Mouse (Mus musculus): Measurements from ENCODE around the gene Spata31d1d. TPM values are rescaled to one million over a fixed set of nuclear protein-coding genes. Genes with fewer than 3 reads are reported as not detected.

Gene Spata31d1d
- polyA plus RNA-seq, 1 experiment from 2014 or later = not detected

DNA sequence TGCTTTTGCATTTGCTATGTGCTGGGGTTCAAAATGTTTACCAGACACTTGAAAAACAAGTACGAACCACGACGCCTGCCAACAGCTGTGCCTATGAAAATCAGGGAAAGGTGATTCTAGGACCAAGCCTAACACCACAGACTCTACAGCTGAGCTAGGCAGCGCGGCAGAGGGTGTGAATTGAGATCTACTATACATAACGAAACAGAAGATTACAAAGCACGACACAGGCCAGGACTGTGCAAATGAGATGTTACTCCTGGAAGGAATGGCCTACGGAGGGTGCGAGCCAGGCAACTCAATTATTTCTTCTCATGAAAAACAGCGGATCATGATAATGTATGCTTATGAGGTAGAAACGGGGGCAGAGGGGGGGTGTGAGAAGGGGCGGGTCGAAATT, 37.0 kb upstream of the Spata31d1d start:
- Histone ChIP-seq H3K4me2 (ENCODE audit: low read depth, low read length, severe bottlenecking) (peak overlapping the region; percentile 76), H3K9ac (ENCODE audit: low read length) (peak overlapping the region; percentile 67), H3K27ac (ENCODE audit: low read depth, low read length) (no peak overlapping the region), H3K27me3 (ENCODE audit: control insufficient read depth, insufficient read depth, low read length) (no peaks in the 10 kb centered on the region), H3K4me1 (replicated peaks; ENCODE audit: control insufficient read depth, insufficient read depth, low read length) (peaks cover 8% of the 10 kb centered on the region; the same call in 1 of the 2 replicates), H3K4me3 (ENCODE audit: low read depth, low read length) (peak overlapping the region; percentile 85), H3K36me3 (ENCODE audit: control insufficient read depth, insufficient read depth, low read length) (no peaks in the 10 kb centered on the region), H3K9me3 (ENCODE audit: control insufficient read depth, low read length) (no peaks in the 10 kb centered on the region)
- DNase-seq (ENCODE audit: low spot score) (no peak), ATAC-seq (replicated peaks; ENCODE audit: low FRiP score) (no peak)
- 52% methylated on average over 13 of the region's 13 CpGs for whole genome bisulfite sequencing

DNA sequence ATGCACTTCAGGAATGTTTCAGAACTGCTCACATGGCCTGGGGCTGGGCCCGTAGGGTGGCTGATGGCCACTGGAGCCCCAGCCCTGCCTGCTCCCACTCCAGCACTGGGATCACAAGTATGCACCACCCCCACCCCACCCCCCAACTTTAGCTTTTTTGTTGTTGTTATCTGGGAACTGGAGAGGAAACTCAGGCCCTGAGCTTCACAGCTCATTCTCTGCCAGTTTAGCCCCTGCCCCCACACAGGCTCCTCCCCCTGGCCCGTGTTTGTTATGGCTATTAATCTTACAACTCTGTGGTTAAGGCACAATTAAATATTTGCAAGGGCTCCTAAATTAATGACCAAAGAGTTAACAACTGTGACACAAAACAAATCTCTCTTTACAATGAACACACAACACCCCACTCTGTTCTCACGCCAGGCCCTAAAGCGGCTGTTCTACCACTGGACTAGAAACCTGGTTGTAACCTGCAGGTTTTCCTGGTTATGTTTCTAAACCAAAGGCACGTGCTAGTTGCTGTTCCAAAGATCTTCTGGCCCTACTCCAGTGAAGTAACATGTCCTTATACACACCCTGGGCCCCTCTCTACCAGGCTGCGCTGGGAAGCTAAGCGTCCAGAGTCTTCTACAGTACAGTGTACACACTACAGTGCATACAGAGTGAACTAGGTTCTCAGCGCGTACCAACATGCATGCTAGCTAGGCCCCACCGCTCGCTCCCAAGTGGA, 35.4 kb upstream of the Spata31d1d start:
- no peaks in the 10 kb centered on the region for H3K9me3 ChIP-seq (ENCODE audit: control insufficient read depth, low read length)
- H3K27me3 ChIP-seq (ENCODE audit: control insufficient read depth, insufficient read depth, low read length) = no peaks in the 10 kb centered on the region
- no peaks in the 10 kb centered on the region; the same call in 1 of the 2 replicates for H3K36me3 ChIP-seq (ENCODE audit: control insufficient read depth, insufficient read depth, low read length)
- H3K9ac ChIP-seq (ENCODE audit: low read length) = no peak overlapping the region
- H3K4me2 ChIP-seq (ENCODE audit: low read depth, low read length, severe bottlenecking) = no peak overlapping the region
- H3K4me1 ChIP-seq (replicated peaks; ENCODE audit: control insufficient read depth, insufficient read depth, low read length) = peaks cover 8% of the 10 kb centered on the region; the same call in 1 of the 2 replicates
- no peak overlapping the region for H3K27ac ChIP-seq (ENCODE audit: low read depth, low read length)
- ATAC-seq (replicated peaks; ENCODE audit: low FRiP score) = no peak
- no peak for DNase-seq (ENCODE audit: low spot score)
- 83% methylated on average over 11 of the region's 11 CpGs for WGBS
- no peak overlapping the region for H3K4me3 ChIP-seq (ENCODE audit: low read depth, low read length)

DNA sequence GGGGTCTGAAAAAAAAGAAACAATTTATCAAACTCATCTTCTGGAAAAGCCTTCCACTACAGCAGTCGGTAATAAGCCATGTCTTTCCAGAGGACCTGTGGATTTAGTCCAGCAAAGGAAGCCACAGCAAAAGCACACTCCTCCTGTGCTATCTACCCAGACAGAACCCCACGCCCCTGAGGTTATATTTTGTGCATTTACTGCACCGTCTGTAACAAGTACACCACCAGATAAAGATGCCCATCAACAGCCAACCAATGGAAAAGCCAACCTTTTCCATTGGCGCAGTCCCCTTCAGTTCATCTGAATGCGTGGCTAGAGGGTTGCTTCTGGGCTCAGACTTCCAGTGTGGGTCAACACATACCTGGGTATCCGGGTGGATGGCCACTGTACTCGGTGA, 31.2 kb upstream of the Spata31d1d start:
- Histone ChIP-seq H3K9me3 (ENCODE audit: control insufficient read depth, low read length) (no peaks in the 10 kb centered on the region), H3K4me3 (ENCODE audit: low read depth, low read length) (no peak overlapping the region), H3K27me3 (ENCODE audit: control insufficient read depth, insufficient read depth, low read length) (no peaks in the 10 kb centered on the region), H3K9ac (ENCODE audit: low read length) (no peak overlapping the region), H3K36me3 (ENCODE audit: control insufficient read depth, insufficient read depth, low read length) (peaks cover 2% of the 10 kb centered on the region; the same call in 1 of the 2 replicates), H3K4me2 (ENCODE audit: low read depth, low read length, severe bottlenecking) (no peak overlapping the region), H3K27ac (ENCODE audit: low read depth, low read length) (no peak overlapping the region), H3K4me1 (replicated peaks; ENCODE audit: control insufficient read depth, insufficient read depth, low read length) (peaks cover 2% of the 10 kb centered on the region; the same call in 1 of the 2 replicates)
- WGBS = 94% methylated on average over 7 of the region's 7 CpGs
- DNase-seq (ENCODE audit: low spot score) (no peak), ATAC-seq (replicated peaks; ENCODE audit: low FRiP score) (no peak)

DNA sequence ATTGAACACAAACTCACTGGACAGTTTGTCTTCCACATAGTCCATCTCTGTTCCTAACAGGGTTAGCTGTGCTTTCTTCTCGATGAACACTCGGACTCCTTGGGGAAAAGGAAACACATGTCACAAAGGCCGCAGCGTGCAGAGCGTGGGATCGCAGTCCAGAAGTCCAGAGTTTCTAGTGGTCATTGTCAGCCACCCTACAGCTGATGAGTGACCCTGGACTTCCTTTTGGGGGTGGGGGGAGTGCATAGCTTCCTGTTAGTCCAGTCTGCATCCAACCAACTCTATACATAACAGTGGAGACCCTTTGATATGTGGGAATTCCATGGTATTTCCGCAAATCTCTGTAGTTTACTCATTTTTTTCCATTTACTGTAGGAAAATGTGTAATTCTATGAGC, 25.4 kb upstream of the Spata31d1d start:
- ATAC-seq (replicated peaks; ENCODE audit: low FRiP score) (no peak), DNase-seq (ENCODE audit: low spot score) (no peak)
- no peaks in the 10 kb centered on the region for H3K4me1 ChIP-seq (replicated peaks; ENCODE audit: control insufficient read depth, insufficient read depth, low read length)
- WGBS = 95% methylated on average over 7 of the region's 7 CpGs
- H3K27ac ChIP-seq (ENCODE audit: low read depth, low read length) = no peak overlapping the region
- H3K36me3 ChIP-seq (ENCODE audit: control insufficient read depth, insufficient read depth, low read length) = peaks cover 7% of the 10 kb centered on the region; the same call in 1 of the 2 replicates
- H3K9me3 ChIP-seq (ENCODE audit: control insufficient read depth, low read length) = no peaks in the 10 kb centered on the region
- H3K27me3 ChIP-seq (ENCODE audit: control insufficient read depth, insufficient read depth, low read length) = no peaks in the 10 kb centered on the region
- H3K4me3 ChIP-seq (ENCODE audit: low read depth, low read length) = no peak overlapping the region
- H3K4me2 ChIP-seq (ENCODE audit: low read depth, low read length, severe bottlenecking) = no peak overlapping the region
- H3K9ac ChIP-seq (ENCODE audit: low read length) = no peak overlapping the region

DNA sequence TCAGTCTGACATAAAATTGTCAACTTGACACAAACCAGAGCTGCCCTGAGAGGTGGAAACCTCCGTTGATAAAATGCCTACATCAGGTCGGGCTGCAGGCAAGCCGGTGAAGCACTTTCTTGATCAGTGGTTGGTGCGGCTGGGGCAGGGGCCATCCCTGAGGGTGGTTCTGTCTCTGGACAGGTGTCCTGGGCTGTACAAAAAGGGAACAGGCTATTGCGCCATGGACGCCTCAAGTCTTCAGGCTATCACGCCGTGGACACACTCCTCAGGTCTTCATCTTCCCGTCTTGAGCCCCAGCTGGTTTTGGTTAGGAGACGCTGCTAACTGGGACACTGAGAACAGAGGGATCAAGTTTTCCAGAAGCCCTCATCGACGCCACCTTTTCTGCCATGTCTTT, 18.8 kb upstream of the Spata31d1d start:
- no peak overlapping the region for H3K9ac ChIP-seq (ENCODE audit: low read length)
- DNase-seq (ENCODE audit: low spot score) (no peak), ATAC-seq (replicated peaks; ENCODE audit: low FRiP score) (no peak)
- H3K27me3 ChIP-seq (ENCODE audit: control insufficient read depth, insufficient read depth, low read length) = no peaks in the 10 kb centered on the region
- 80% methylated on average over 12 of the region's 12 CpGs for WGBS
- H3K4me3 ChIP-seq (ENCODE audit: low read depth, low read length) = no peak overlapping the region
- H3K27ac ChIP-seq (ENCODE audit: low read depth, low read length) = no peak overlapping the region
- H3K4me2 ChIP-seq (ENCODE audit: low read depth, low read length, severe bottlenecking) = no peak overlapping the region
- peaks cover 3% of the 10 kb centered on the region; the same call in 1 of the 2 replicates for H3K36me3 ChIP-seq (ENCODE audit: control insufficient read depth, insufficient read depth, low read length)
- H3K9me3 ChIP-seq (ENCODE audit: control insufficient read depth, low read length) = no peaks in the 10 kb centered on the region
- no peaks in the 10 kb centered on the region for H3K4me1 ChIP-seq (replicated peaks; ENCODE audit: control insufficient read depth, insufficient read depth, low read length)

DNA sequence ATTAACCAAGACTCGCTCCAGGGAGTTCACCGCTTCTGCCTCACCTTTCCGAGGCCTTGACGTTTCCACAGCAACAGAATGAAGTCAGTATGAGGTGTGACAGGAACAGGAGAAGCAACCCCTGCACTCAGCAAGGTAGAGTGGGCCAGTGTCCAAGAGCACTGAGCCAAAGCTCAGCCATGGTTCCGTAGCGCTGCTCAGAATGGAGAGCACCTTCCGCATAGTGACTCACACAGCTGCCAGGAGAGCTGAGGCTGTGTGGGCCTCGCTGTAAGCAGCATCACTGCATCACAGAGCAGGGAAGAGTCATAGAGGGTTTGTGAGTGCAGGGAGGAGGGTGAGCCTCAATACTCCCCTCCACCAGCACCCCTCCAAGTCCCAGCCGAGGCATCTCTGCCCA, 15.2 kb upstream of the Spata31d1d start, which contains the start of gene 1700014D04Rik:
1700014D04Rik (minus strand) TSS at position 42 of the 400 bp plus-strand sequence.
- Histone ChIP-seq H3K27ac (ENCODE audit: low read depth, low read length) (no peak within 1 kb of the TSS), H3K27me3 (ENCODE audit: control insufficient read depth, insufficient read depth, low read length) (no peaks in the 10 kb centered on the region), H3K4me2 (ENCODE audit: low read depth, low read length, severe bottlenecking) (no peak within 1 kb of the TSS), H3K36me3 (ENCODE audit: control insufficient read depth, insufficient read depth, low read length) (no peaks in the 10 kb centered on the region), H3K4me1 (replicated peaks; ENCODE audit: control insufficient read depth, insufficient read depth, low read length) (no peaks in the 10 kb centered on the region), H3K4me3 (ENCODE audit: low read depth, low read length) (no peak within 1 kb of the TSS), H3K9ac (ENCODE audit: low read length) (no peak within 1 kb of the TSS), H3K9me3 (ENCODE audit: control insufficient read depth, low read length) (no peaks in the 10 kb centered on the region)
- 81% methylated on average over 9 of the region's 9 CpGs for WGBS
- DNase-seq (ENCODE audit: low spot score) (no peak), ATAC-seq (replicated peaks; ENCODE audit: low FRiP score) (no peak)

DNA sequence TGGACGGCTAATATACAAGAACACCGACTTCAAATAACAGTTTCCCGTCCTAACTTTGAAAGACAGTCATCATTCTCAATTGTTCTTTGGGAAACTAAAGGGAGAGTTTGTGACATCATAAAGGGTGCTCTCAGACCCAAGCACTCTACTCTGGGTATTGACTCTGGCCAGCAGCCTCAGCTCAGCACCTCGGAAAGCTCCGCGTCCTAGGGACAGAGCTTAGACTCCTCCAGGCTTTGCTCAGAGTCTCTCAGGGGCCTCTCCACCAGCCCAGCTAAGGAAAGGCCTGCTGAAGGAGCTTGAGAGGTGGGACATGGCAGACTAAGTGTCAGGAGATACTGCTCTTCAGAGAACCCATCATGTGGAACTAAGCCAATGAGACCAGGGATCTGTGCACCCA, 14.6 kb upstream of the Spata31d1d start:
- Histone ChIP-seq H3K27ac (ENCODE audit: low read depth, low read length) (no peak overlapping the region), H3K36me3 (ENCODE audit: control insufficient read depth, insufficient read depth, low read length) (no peaks in the 10 kb centered on the region), H3K9me3 (ENCODE audit: control insufficient read depth, low read length) (no peaks in the 10 kb centered on the region), H3K4me1 (replicated peaks; ENCODE audit: control insufficient read depth, insufficient read depth, low read length) (no peaks in the 10 kb centered on the region), H3K9ac (ENCODE audit: low read length) (no peak overlapping the region), H3K27me3 (ENCODE audit: control insufficient read depth, insufficient read depth, low read length) (no peaks in the 10 kb centered on the region), H3K4me2 (ENCODE audit: low read depth, low read length, severe bottlenecking) (no peak overlapping the region), H3K4me3 (ENCODE audit: low read depth, low read length) (no peak overlapping the region)
- ATAC-seq (replicated peaks; ENCODE audit: low FRiP score) (no peak), DNase-seq (ENCODE audit: low spot score) (no peak)
- WGBS = 75% methylated on average over 6 of the region's 6 CpGs

DNA sequence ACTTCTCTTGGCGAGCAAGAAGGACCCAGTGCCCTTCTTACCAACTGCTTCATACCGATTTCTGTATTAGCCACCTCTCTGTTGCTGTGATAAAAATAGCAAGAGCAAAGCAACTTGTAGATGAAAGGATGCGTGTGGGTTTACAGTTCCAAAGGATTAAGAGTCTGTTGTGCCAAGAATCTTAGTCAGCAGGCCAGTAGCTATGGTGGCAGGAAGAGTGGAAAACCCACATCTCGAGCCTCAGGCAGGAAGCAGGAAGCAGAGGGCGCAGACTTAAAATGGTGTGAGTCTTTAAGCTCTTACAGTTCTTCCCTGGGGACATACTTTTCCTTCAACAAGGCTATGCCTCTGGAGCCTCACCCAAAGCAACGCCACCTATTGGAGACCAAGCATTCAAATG, 13.9 kb upstream of the Spata31d1d start:
- no peaks in the 10 kb centered on the region for H3K4me1 ChIP-seq (replicated peaks; ENCODE audit: control insufficient read depth, insufficient read depth, low read length)
- DNase-seq (ENCODE audit: low spot score) = no peak
- 86% methylated on average over 6 of the region's 6 CpGs for WGBS
- H3K4me3 ChIP-seq (ENCODE audit: low read depth, low read length) = no peak overlapping the region
- no peaks in the 10 kb centered on the region for H3K9me3 ChIP-seq (ENCODE audit: control insufficient read depth, low read length)
- H3K27ac ChIP-seq (ENCODE audit: low read depth, low read length) = no peak overlapping the region
- H3K4me2 ChIP-seq (ENCODE audit: low read depth, low read length, severe bottlenecking) = no peak overlapping the region
- H3K36me3 ChIP-seq (ENCODE audit: control insufficient read depth, insufficient read depth, low read length) = no peaks in the 10 kb centered on the region
- no peak overlapping the region for H3K9ac ChIP-seq (ENCODE audit: low read length)
- ATAC-seq (replicated peaks; ENCODE audit: low FRiP score) = no peak
- H3K27me3 ChIP-seq (ENCODE audit: control insufficient read depth, insufficient read depth, low read length) = no peaks in the 10 kb centered on the region

DNA sequence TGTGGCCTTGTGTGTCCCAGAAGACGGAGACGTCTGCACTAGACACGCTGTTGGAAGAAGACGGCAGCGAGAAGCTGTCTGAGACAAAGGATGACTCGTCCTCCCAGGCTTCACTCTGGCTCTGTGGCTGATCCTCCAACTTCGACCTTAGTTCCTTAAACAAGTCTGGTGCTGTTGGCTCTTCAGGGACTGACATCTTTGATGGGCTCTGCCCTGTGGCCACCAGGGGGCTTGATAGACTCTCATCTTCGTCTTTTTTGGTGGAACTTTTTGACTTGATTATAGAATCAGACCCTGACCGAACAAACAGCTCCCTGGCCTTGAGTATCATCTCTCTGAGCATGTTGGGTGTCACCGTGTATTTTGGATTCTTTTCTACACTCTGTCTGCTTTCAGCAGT, 10.1 kb upstream of the Spata31d1d start:
- Histone ChIP-seq H3K4me1 (replicated peaks; ENCODE audit: control insufficient read depth, insufficient read depth, low read length) (no peaks in the 10 kb centered on the region), H3K36me3 (ENCODE audit: control insufficient read depth, insufficient read depth, low read length) (no peaks in the 10 kb centered on the region), H3K9me3 (ENCODE audit: control insufficient read depth, low read length) (no peaks in the 10 kb centered on the region), H3K27ac (ENCODE audit: low read depth, low read length) (no peak overlapping the region), H3K27me3 (ENCODE audit: control insufficient read depth, insufficient read depth, low read length) (no peaks in the 10 kb centered on the region), H3K4me2 (ENCODE audit: low read depth, low read length, severe bottlenecking) (no peak overlapping the region), H3K4me3 (ENCODE audit: low read depth, low read length) (no peak overlapping the region), H3K9ac (ENCODE audit: low read length) (no peak overlapping the region)
- no peak for ATAC-seq (replicated peaks; ENCODE audit: low FRiP score)
- no peak for DNase-seq (ENCODE audit: low spot score)
- 82% methylated on average over 10 of the region's 10 CpGs for WGBS

Measured in forebrain, embryonic 11.5 days (tissue).